Mouse (Mus musculus) stomach, postnatal 0 days (tissue): Measurements from ENCODE around the gene Amotl1. TPM values are rescaled to one million over a fixed set of nuclear protein-coding genes. Genes with fewer than 3 reads are reported as not detected.
A peak's percentile ranks its signal among the peaks of the same experiment; 100 is the strongest.

Source experiments
- ATAC-seq: fragments of 200-750 bp; cut with Nextera tagmentation; 2 replicates; pipeline ENCODE4 v1.8.0; 2017; ENCODE audit not compliant: low FRiP score, low TSS enrichment
- DNase-seq: peaks from one replicate; pipeline ENCODE4 v3.0.0-alpha.2; 2016; ENCODE audit warnings: low spot score
- H3K27ac ChIP-seq: fragments of 300-500 bp; sonication (generic); replicated peaks from 2 replicates; pipeline ENCODE4 v1.5.1; 2014; ENCODE audit warnings: mild to moderate bottlenecking, control low read depth
- H3K27me3 ChIP-seq: fragments of 300-500 bp; sonication (generic); 2 replicates; pipeline ENCODE4 v1.6.1; 2014; ENCODE audit warnings: low read length; ENCODE audit not compliant: control insufficient read depth, insufficient read depth
- H3K36me3 ChIP-seq: fragments of 300-500 bp; sonication (generic); 2 replicates; pipeline ENCODE4 v1.6.1; 2014; ENCODE audit warnings: low read length, mixed read lengths; ENCODE audit not compliant: control insufficient read depth, insufficient read depth
- H3K4me1 ChIP-seq: fragments of 300-500 bp; sonication (generic); replicated peaks from 2 replicates; pipeline ENCODE4 v1.6.1; 2014; ENCODE audit warnings: antibody characterized with exemption; ENCODE audit not compliant: control insufficient read depth, insufficient read depth
- H3K4me2 ChIP-seq: fragments of 300-500 bp; sonication (generic); replicated peaks from 2 replicates; pipeline ENCODE4 v1.6.1; 2014; ENCODE audit warnings: low read depth, mild to moderate bottlenecking, control low read depth, moderate library complexity
- H3K4me3 ChIP-seq: fragments of 300-500 bp; sonication (generic); 2 replicates; pipeline ENCODE4 v1.5.1; 2014; ENCODE audit warnings: low read depth, low read length, control low read depth
- H3K9ac ChIP-seq: fragments of 300-500 bp; sonication (generic); 2 replicates; pipeline ENCODE4 v1.6.1; 2014; ENCODE audit warnings: mild to moderate bottlenecking, low read length, control low read depth, mixed read lengths
- H3K9me3 ChIP-seq: fragments of 300-500 bp; sonication (generic); 2 replicates; pipeline ENCODE4 v1.6.1; 2016; ENCODE audit warnings: low read length; ENCODE audit not compliant: control insufficient read depth
- CTCF ChIP-seq: IDR thresholded peaks from 2 replicates; pipeline ENCODE4 v1.5.1; 2016; ENCODE audit warnings: antibody characterized with exemption, low read depth, mild to moderate bottlenecking, moderate library complexity
- EP300 ChIP-seq: optimal IDR thresholded peaks from 2 replicates; pipeline ENCODE3; 2016; ENCODE audit warnings: antibody characterized with exemption
- WGBS: fragments of 180-500 bp; shearing (Covaris S2); extraction: QIAGEN DNeasy Blood & Tissue Kit; methylation state at CpG from one replicate; pipeline ENCODE4 v1.1.7; 2014; 5-methylcytosine and 5-hydroxymethylcytosine counted together
- polyA plus RNA-seq: library from polyadenylated mRNA; unstranded; fragments of >200 nt; fragmentation: Nextera tagmentation; extraction: Ambion mirVana; gene quantifications from 2 replicates; pipeline ENCODE4 v1.2.1, GENCODE M21; 2015

The Amotl1 gene
- polyA plus RNA-seq, 1 experiment from 2014 or later, result 7.3 TPM

- ATAC-seq (no peak), DNase-seq (no peak)
- H3K4me1 ChIP-seq, result no peaks in the 10 kb centered on the region; the same call in none of the 2 replicates
- H3K27ac ChIP-seq, result no peak overlapping the region
- no peaks in the 10 kb centered on the region for H3K27me3 ChIP-seq
- TF ChIP-seq CTCF (no peak), EP300 (no peak)
- H3K36me3 ChIP-seq, result no peaks in the 10 kb centered on the region
- H3K4me3 ChIP-seq, result no peak overlapping the region
- H3K9ac ChIP-seq, result no peak overlapping the region
- H3K9me3 ChIP-seq, result no peaks in the 10 kb centered on the region
- WGBS, result 87% methylated on average over 3 of the region's 3 CpGs
- H3K4me2 ChIP-seq, result no peak overlapping the region
Measured at GRCm38 (mm10) chr9:14625961-14626360, 18.9 kb downstream of the Amotl1 start.

- peak; percentile 45; the same call in 1 of the 2 replicates for ATAC-seq
- Histone ChIP-seq H3K36me3 (no peaks in the 10 kb centered on the region), H3K4me2 (no peak overlapping the region), H3K27me3 (no peaks in the 10 kb centered on the region), H3K9me3 (no peaks in the 10 kb centered on the region), H3K9ac (no peak overlapping the region), H3K27ac (no peak overlapping the region), H3K4me1 (no peaks in the 10 kb centered on the region; the same call in none of the 2 replicates), H3K4me3 (no peak overlapping the region)
- 5% methylated on average over 3 of the region's 3 CpGs for WGBS
- no peak for DNase-seq
- TF ChIP-seq CTCF (no peak), EP300 (no peak)
Measured at GRCm38 (mm10) chr9:14625024-14625423, 19.8 kb downstream of the Amotl1 start.

GRCm38 (mm10) chr9:14623928-14624327, 20.9 kb downstream of the Amotl1 start:
- H3K4me2 ChIP-seq, result no peak overlapping the region
- H3K9me3 ChIP-seq, result no peaks in the 10 kb centered on the region
- 45% methylated on average over 4 of the region's 4 CpGs for WGBS
- H3K27me3 ChIP-seq, result no peaks in the 10 kb centered on the region
- no peak overlapping the region for H3K9ac ChIP-seq
- ATAC-seq, result no peak
- H3K27ac ChIP-seq, result no peak overlapping the region
- no peak overlapping the region for H3K4me3 ChIP-seq
- no peak for DNase-seq
- TF ChIP-seq CTCF, result no peak
- TF ChIP-seq EP300, result no peak
- H3K4me1 ChIP-seq, result no peaks in the 10 kb centered on the region; the same call in none of the 2 replicates
- H3K36me3 ChIP-seq, result no peaks in the 10 kb centered on the region

- Histone ChIP-seq H3K27ac (no peak overlapping the region), H3K27me3 (no peaks in the 10 kb centered on the region), H3K4me2 (no peak overlapping the region), H3K4me1 (no peaks in the 10 kb centered on the region; the same call in none of the 2 replicates), H3K4me3 (no peak overlapping the region), H3K36me3 (no peaks in the 10 kb centered on the region), H3K9me3 (no peaks in the 10 kb centered on the region), H3K9ac (no peak overlapping the region)
- WGBS, result 35% methylated on average over 5 of the region's 5 CpGs
- no peak for DNase-seq
- no peak for TF ChIP-seq CTCF
- peak; percentile 8; the same call in 1 of the 2 replicates for ATAC-seq
Measured at GRCm38 (mm10) chr9:14623250-14623649, 21.6 kb downstream of the Amotl1 start.

- Histone ChIP-seq H3K9me3 (no peaks in the 10 kb centered on the region), H3K4me2 (no peak overlapping the region), H3K9ac (no peak overlapping the region), H3K4me3 (no peak overlapping the region), H3K4me1 (no peaks in the 10 kb centered on the region; the same call in none of the 2 replicates), H3K36me3 (no peaks in the 10 kb centered on the region), H3K27ac (no peak overlapping the region), H3K27me3 (no peaks in the 10 kb centered on the region)
- 42% methylated on average over 3 of the region's 3 CpGs for WGBS
- TF ChIP-seq CTCF (no peak), EP300 (no peak)
- no peak for ATAC-seq
- no peak for DNase-seq
Measured at GRCm38 (mm10) chr9:14622848-14623247, 22.0 kb downstream of the Amotl1 start.

- 80% methylated on average over 5 of the region's 5 CpGs for WGBS
- TF ChIP-seq EP300, result no peak
- no peak for TF ChIP-seq CTCF
Measured at GRCm38 (mm10) chr9:14620107-14620506, 24.7 kb downstream of the Amotl1 start.

More at GRCm38 (mm10) chr9:14620107-14620506, 24.7 kb downstream of the Amotl1 start:
- no peaks in the 10 kb centered on the region for H3K36me3 ChIP-seq
- ATAC-seq (no peak), DNase-seq (no peak)
- H3K4me2 ChIP-seq, result no peak overlapping the region
- H3K27me3 ChIP-seq, result no peaks in the 10 kb centered on the region
- H3K9me3 ChIP-seq, result no peaks in the 10 kb centered on the region
- H3K27ac ChIP-seq, result no peak overlapping the region
- H3K4me1 ChIP-seq, result no peaks in the 10 kb centered on the region; the same call in none of the 2 replicates
- H3K9ac ChIP-seq, result no peak overlapping the region
- H3K4me3 ChIP-seq, result no peak overlapping the region
